Mouse (Mus musculus): ENCODE data around the gene Eno1. TPM values are rescaled to one million over a fixed set of nuclear protein-coding genes. Genes with fewer than 3 reads are reported as not detected.

Gene Eno1
- 1,323 and 1,403 TPM in 2 replicates for polyA plus RNA-seq (2011; ENCODE audit: insufficient read depth, insufficient read length, low read depth, missing spikeins)

DNA sequence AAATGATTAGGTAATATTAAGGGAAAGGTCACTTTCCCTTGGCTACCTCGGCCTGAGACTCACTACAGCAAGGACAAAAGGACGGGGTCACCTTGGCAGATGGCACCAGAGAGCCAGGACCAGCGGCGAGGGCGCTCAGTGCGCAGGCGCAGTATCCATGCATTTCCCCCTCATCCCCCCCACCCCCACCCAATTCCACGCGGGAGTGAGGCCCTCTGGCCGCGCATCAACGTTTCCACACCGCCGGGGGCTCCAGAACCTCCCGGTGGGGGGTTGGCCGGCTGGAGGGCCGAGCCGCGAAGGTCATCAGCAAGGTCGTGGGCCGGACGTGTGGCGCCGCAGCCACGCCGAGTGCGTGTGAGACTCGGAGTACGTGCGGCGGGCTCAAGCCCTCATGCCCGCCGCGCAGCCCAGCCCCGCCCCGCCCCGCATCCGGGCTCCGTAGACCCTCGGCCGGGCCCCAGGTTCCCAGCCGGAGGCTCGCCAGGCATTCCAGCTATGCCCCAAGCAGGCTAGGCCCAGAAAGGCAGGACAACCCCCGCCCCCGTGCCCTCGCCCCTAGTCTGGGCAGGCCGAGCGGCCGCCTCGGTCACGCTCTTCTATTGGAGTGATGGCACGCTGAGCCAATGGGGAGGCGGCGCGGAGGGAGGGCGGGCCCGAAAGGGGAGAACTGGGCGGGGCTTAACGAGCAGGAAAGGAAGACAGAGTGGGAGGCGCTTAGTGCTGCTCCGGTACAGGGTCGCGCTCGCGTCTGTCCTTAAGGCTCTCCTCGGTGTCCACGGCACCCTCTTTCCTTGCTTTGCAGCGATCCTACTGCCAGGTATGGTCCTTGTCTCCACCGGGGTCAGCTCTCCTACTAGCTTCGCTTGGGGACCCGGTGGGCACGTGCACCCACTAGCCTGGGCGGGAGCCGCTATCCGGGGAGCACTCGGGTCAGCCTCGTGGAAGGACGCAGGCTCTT, at the start of gene Eno1:
Gene Eno1, plus strand, starts transcription at position 201 of the 961 bp plus-strand sequence.
- no peaks in the 10 kb centered on the region for H3K9me3 ChIP-seq (replicated peaks; ENCODE audit: control insufficient read depth, insufficient read depth, low read length, poor library complexity, severe bottlenecking)
- H3K4me1 ChIP-seq (ENCODE audit: control insufficient read depth, insufficient read depth, low read length), result peaks cover 8% of the 10 kb centered on the region
- H3K27ac ChIP-seq (ENCODE audit: insufficient read depth, low read length), result peak within 1 kb of the TSS; percentile 69
- no peaks in the 10 kb centered on the region for H3K27me3 ChIP-seq (ENCODE audit: control insufficient read depth, insufficient read depth, low read length, poor library complexity, severe bottlenecking)
- H3K4me3 ChIP-seq (ENCODE audit: low read depth, low read length), result peak within 1 kb of the TSS; percentile 99
- TF ChIP-seq POLR2A (IDR thresholded peaks at IDR 0.05; ENCODE audit: insufficient read depth, low read length) (peak; percentile 92), CTCF (IDR thresholded peaks at IDR 0.05; ENCODE audit: low read depth, low read length) (no peak), EP300 (IDR thresholded peaks at IDR 0.05; ENCODE audit: insufficient read depth, low read depth, low read length) (peak; percentile 33; the same call in 1 of the 2 replicates)
- peak within 1 kb of the TSS; percentile 81 for H3K9ac ChIP-seq (ENCODE audit: low read depth, poor library complexity, severe bottlenecking)
- peaks cover 28% of the 10 kb centered on the region for H3K36me3 ChIP-seq (ENCODE audit: control insufficient read depth, insufficient read depth, low read length, poor library complexity, severe bottlenecking)

GRCm38 (mm10) chr4:150188236-150188635, 48.3 kb upstream of the Eno1 start:
- H3K9ac ChIP-seq (ENCODE audit: low read depth, poor library complexity, severe bottlenecking), result no peak overlapping the region
- H3K27me3 ChIP-seq (ENCODE audit: control insufficient read depth, insufficient read depth, low read length, poor library complexity, severe bottlenecking), result no peaks in the 10 kb centered on the region
- no peaks in the 10 kb centered on the region for H3K9me3 ChIP-seq (replicated peaks; ENCODE audit: control insufficient read depth, insufficient read depth, low read length, poor library complexity, severe bottlenecking)
- no peaks in the 10 kb centered on the region for H3K36me3 ChIP-seq (ENCODE audit: control insufficient read depth, insufficient read depth, low read length, poor library complexity, severe bottlenecking)
- H3K27ac ChIP-seq (ENCODE audit: insufficient read depth, low read length), result no peak overlapping the region
- H3K4me3 ChIP-seq (ENCODE audit: low read depth, low read length), result peak overlapping the region; percentile 33
- TF ChIP-seq POLR2A (IDR thresholded peaks at IDR 0.05; ENCODE audit: insufficient read depth, low read length), result no peak
- TF ChIP-seq EP300 (IDR thresholded peaks at IDR 0.05; ENCODE audit: insufficient read depth, low read depth, low read length), result no peak
- TF ChIP-seq CTCF (IDR thresholded peaks at IDR 0.05; ENCODE audit: low read depth, low read length), result no peak
- no peaks in the 10 kb centered on the region for H3K4me1 ChIP-seq (ENCODE audit: control insufficient read depth, insufficient read depth, low read length)

- TF ChIP-seq POLR2A (IDR thresholded peaks at IDR 0.05; ENCODE audit: insufficient read depth, low read length) (no peak), EP300 (IDR thresholded peaks at IDR 0.05; ENCODE audit: insufficient read depth, low read depth, low read length) (no peak)
- H3K4me1 ChIP-seq (ENCODE audit: control insufficient read depth, insufficient read depth, low read length), result no peaks in the 10 kb centered on the region
- no peak overlapping the region for H3K27ac ChIP-seq (ENCODE audit: insufficient read depth, low read length)
- H3K36me3 ChIP-seq (ENCODE audit: control insufficient read depth, insufficient read depth, low read length, poor library complexity, severe bottlenecking), result no peaks in the 10 kb centered on the region
- H3K9ac ChIP-seq (ENCODE audit: low read depth, poor library complexity, severe bottlenecking), result no peak overlapping the region
- H3K9me3 ChIP-seq (replicated peaks; ENCODE audit: control insufficient read depth, insufficient read depth, low read length, poor library complexity, severe bottlenecking), result no peaks in the 10 kb centered on the region
- H3K27me3 ChIP-seq (ENCODE audit: control insufficient read depth, insufficient read depth, low read length, poor library complexity, severe bottlenecking), result no peaks in the 10 kb centered on the region
- no peak overlapping the region for H3K4me3 ChIP-seq (ENCODE audit: low read depth, low read length)
Observed at GRCm38 (mm10) chr4:150192199-150192598, 44.3 kb upstream of the Eno1 start.

DNA sequence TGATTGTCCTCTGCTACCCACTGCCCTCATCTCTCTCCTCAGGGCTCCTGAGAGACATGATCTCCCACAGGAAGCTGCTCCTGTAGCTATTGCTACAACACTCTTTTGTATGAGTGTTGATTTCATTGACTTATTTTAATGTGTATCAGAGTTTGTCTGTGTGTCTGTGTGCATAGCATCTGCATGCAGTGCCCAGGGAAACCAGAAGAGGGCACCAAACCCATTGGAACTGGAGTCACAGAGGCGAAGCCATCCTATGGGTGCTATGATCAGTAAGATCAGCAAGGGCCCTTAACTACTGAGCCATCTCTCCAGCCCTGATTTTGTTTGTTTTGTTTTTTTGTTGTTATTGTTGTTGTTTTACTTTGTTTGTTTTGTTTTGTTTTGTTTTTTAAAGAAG, 42.6 kb upstream of the Eno1 start:
- no peaks in the 10 kb centered on the region for H3K9me3 ChIP-seq (replicated peaks; ENCODE audit: control insufficient read depth, insufficient read depth, low read length, poor library complexity, severe bottlenecking)
- H3K36me3 ChIP-seq (ENCODE audit: control insufficient read depth, insufficient read depth, low read length, poor library complexity, severe bottlenecking), result no peaks in the 10 kb centered on the region
- no peak overlapping the region for H3K9ac ChIP-seq (ENCODE audit: low read depth, poor library complexity, severe bottlenecking)
- no peak overlapping the region for H3K4me3 ChIP-seq (ENCODE audit: low read depth, low read length)
- H3K27ac ChIP-seq (ENCODE audit: insufficient read depth, low read length), result no peak overlapping the region
- TF ChIP-seq POLR2A (IDR thresholded peaks at IDR 0.05; ENCODE audit: insufficient read depth, low read length), result no peak
- TF ChIP-seq CTCF (IDR thresholded peaks at IDR 0.05; ENCODE audit: low read depth, low read length), result peak; percentile 88
- no peak for TF ChIP-seq EP300 (IDR thresholded peaks at IDR 0.05; ENCODE audit: insufficient read depth, low read depth, low read length)
- H3K4me1 ChIP-seq (ENCODE audit: control insufficient read depth, insufficient read depth, low read length), result no peaks in the 10 kb centered on the region
- no peaks in the 10 kb centered on the region for H3K27me3 ChIP-seq (ENCODE audit: control insufficient read depth, insufficient read depth, low read length, poor library complexity, severe bottlenecking)

- TF ChIP-seq CTCF (IDR thresholded peaks at IDR 0.05; ENCODE audit: low read depth, low read length), result no peak
- TF ChIP-seq POLR2A (IDR thresholded peaks at IDR 0.05; ENCODE audit: insufficient read depth, low read length), result no peak
- no peak for TF ChIP-seq EP300 (IDR thresholded peaks at IDR 0.05; ENCODE audit: insufficient read depth, low read depth, low read length)
- Histone ChIP-seq H3K27me3 (ENCODE audit: control insufficient read depth, insufficient read depth, low read length, poor library complexity, severe bottlenecking) (no peaks in the 10 kb centered on the region), H3K4me1 (ENCODE audit: control insufficient read depth, insufficient read depth, low read length) (no peaks in the 10 kb centered on the region), H3K9me3 (replicated peaks; ENCODE audit: control insufficient read depth, insufficient read depth, low read length, poor library complexity, severe bottlenecking) (no peaks in the 10 kb centered on the region), H3K9ac (ENCODE audit: low read depth, poor library complexity, severe bottlenecking) (no peak overlapping the region), H3K4me3 (ENCODE audit: low read depth, low read length) (no peak overlapping the region), H3K36me3 (ENCODE audit: control insufficient read depth, insufficient read depth, low read length, poor library complexity, severe bottlenecking) (no peaks in the 10 kb centered on the region), H3K27ac (ENCODE audit: insufficient read depth, low read length) (no peak overlapping the region)
Observed at GRCm38 (mm10) chr4:150198268-150198667, 38.3 kb upstream of the Eno1 start.

DNA sequence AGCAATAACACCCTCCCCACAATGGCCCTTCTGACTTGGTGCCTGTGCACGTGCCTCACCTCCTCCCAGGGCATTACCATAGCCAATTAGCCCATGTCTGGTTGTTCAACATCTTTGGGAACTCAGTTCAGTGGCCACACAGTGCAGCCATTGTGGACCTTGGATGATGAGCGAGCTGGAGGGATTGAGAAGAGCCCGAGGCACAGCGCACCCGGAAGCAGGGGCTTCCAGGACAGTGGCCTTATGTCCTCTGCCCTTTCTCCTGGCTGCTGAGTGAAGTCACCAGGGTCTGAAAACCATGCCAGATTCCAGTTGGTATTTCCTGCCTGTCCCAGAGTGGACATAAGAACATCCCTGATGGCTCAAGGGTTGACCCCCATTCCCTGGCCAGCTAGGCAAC, 35.3 kb upstream of the Eno1 start, which contains the start of gene Car6:
Gene Car6, minus strand, starts transcription at position 101 of the 400 bp plus-strand sequence.
- no peak within 1 kb of the TSS for H3K27ac ChIP-seq (ENCODE audit: insufficient read depth, low read length)
- H3K4me3 ChIP-seq (ENCODE audit: low read depth, low read length), result no peak within 1 kb of the TSS
- H3K9me3 ChIP-seq (replicated peaks; ENCODE audit: control insufficient read depth, insufficient read depth, low read length, poor library complexity, severe bottlenecking), result no peaks in the 10 kb centered on the region
- no peak for TF ChIP-seq POLR2A (IDR thresholded peaks at IDR 0.05; ENCODE audit: insufficient read depth, low read length)
- no peak for TF ChIP-seq EP300 (IDR thresholded peaks at IDR 0.05; ENCODE audit: insufficient read depth, low read depth, low read length)
- TF ChIP-seq CTCF (IDR thresholded peaks at IDR 0.05; ENCODE audit: low read depth, low read length), result no peak
- H3K9ac ChIP-seq (ENCODE audit: low read depth, poor library complexity, severe bottlenecking), result no peak within 1 kb of the TSS
- H3K36me3 ChIP-seq (ENCODE audit: control insufficient read depth, insufficient read depth, low read length, poor library complexity, severe bottlenecking), result no peaks in the 10 kb centered on the region
- H3K4me1 ChIP-seq (ENCODE audit: control insufficient read depth, insufficient read depth, low read length), result no peaks in the 10 kb centered on the region
- H3K27me3 ChIP-seq (ENCODE audit: control insufficient read depth, insufficient read depth, low read length, poor library complexity, severe bottlenecking), result no peaks in the 10 kb centered on the region
